Mouse (Mus musculus): ENCODE measurements around the gene Lctl. TPM values are rescaled to one million over a fixed set of nuclear protein-coding genes. Genes with fewer than 3 reads are reported as not detected.

The Lctl gene
- total and polyA plus RNA-seq, 3 experiments = 0.21 to 0.38 TPM; not detected in 1

DNA sequence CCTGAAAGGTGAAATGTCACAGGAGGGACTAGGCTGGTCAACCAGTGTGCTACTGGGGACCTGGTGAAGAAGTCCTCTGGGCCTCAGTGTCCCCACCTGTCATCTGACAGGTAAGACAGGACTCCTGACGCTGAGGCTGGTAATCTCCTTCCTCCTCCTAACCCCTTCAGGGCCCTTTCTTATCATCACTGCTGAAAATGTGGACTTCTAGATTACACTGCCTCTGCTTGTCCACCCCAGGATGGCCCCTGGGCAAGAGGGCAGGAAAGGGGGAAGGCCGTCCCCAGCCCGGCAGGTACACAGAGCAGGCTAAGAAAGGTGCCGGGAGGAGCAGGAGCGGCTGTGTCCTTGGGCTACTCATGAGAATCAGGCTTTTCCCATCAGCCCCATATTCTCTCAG is 46.3 kb upstream of the Lctl start:
- no peak overlapping the region for H3K4me2 ChIP-seq (ENCODE audit: insufficient read depth, low read depth, poor library complexity, severe bottlenecking)
- H3K9ac ChIP-seq (ENCODE audit: insufficient read depth, low read depth) = no peak overlapping the region

DNA sequence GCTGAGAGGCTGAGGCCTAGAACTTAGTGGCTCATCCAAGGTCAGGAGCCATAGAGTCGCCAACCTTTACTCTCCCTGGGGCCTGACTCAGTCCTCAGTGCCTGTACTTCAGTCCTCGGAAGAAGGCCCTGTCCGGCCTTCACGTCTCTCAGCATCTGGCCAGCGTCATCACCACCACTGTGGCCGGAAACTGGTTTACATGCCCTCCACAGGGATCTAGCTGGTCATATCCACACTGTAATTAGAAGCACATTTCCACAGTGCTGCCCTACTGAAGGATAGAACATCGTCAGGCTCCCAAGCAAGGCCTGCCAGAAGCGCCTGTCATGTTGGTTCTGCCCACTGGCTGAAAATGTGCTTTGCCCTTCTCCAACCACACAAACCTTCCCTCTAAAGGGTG is 42.1 kb upstream of the Lctl start:
- no peaks in the 10 kb centered on the region for H3K27me3 ChIP-seq (replicated peaks)
- H3K79me2 ChIP-seq (replicated peaks; ENCODE audit: control insufficient read depth, extremely low read depth, insufficient read depth, poor library complexity, severe bottlenecking) = no peaks in the 10 kb centered on the region
- DNase-seq (ENCODE audit: extremely low read depth) = no peak
- H3K27ac ChIP-seq (ENCODE audit: insufficient read depth, low read depth) = no peak overlapping the region
- dilution Hi-C loops (cut with MboI; ENCODE audit: extremely low pct_ligation_motif_present, extremely low pct_unique_long_range_greater_than_20kb, low sequenced_read_pairs) (no loop called here), in situ Hi-C loops (cut with MboI; ENCODE audit: low pct_ligation_motif_present, low pct_unique_long_range_greater_than_20kb, low sequenced_read_pairs) (no loop called here)
- no peaks in the 10 kb centered on the region for H3K9me3 ChIP-seq (replicated peaks; ENCODE audit: low read length)
- H3K4me1 ChIP-seq (ENCODE audit: control insufficient read depth in 1 of 2, insufficient read depth in 2 of 2) = no peaks in the 10 kb centered on the region; a peak in 1 of 4 replicates
- TF ChIP-seq CTCF (conservative IDR thresholded peaks at IDR 0.05 in 1 of 2, IDR thresholded peaks at IDR 0.05 in 1 of 2; ENCODE audit: low read depth in 2 of 2, low read length in 2 of 2) = no peak
- no peak for TF ChIP-seq ZNF384 (IDR thresholded peaks at IDR 0.05; ENCODE audit: low read depth, low read length)
- no peak for TF ChIP-seq HCFC1 (IDR thresholded peaks at IDR 0.05; ENCODE audit: low read depth, low read length)
- no peak for TF ChIP-seq SIN3A (IDR thresholded peaks at IDR 0.05; ENCODE audit: low read length)
- no peak for TF ChIP-seq TBP (conservative IDR thresholded peaks at IDR 0.05; ENCODE audit: low read depth, low read length)
- no peak for TF ChIP-seq USF2 (conservative IDR thresholded peaks at IDR 0.05; ENCODE audit: low read depth, low read length)
- no peak for TF ChIP-seq ELF1 (IDR thresholded peaks at IDR 0.05; ENCODE audit: low read depth, low read length)
- no peak for TF ChIP-seq GABPA (IDR thresholded peaks at IDR 0.05; ENCODE audit: insufficient replicate concordance, low read depth, low read length)
- no peak for TF ChIP-seq UBTF (IDR thresholded peaks at IDR 0.05; ENCODE audit: low read depth, low read length)
- TF ChIP-seq BHLHE40 (IDR thresholded peaks at IDR 0.05; ENCODE audit: low read depth, low read length) = no peak
- no peak for TF ChIP-seq USF1 (IDR thresholded peaks at IDR 0.05; ENCODE audit: low read depth, low read length)
- TF ChIP-seq MYC (IDR thresholded peaks at IDR 0.05; ENCODE audit: low read depth, low read length) = no peak
- no peak for TF ChIP-seq POLR2A (IDR thresholded peaks at IDR 0.05; ENCODE audit: low read depth, low read length)
- TF ChIP-seq ZMIZ1 (IDR thresholded peaks at IDR 0.05; ENCODE audit: low read depth, low read length) = no peak
- TF ChIP-seq ETS1 (conservative IDR thresholded peaks at IDR 0.05; ENCODE audit: low read depth, low read length) = no peak
- TF ChIP-seq MAX (IDR thresholded peaks at IDR 0.05; ENCODE audit: low read length) = no peak
- TF ChIP-seq MEF2A (IDR thresholded peaks at IDR 0.05; ENCODE audit: borderline replicate concordance, low read depth, low read length) = no peak
- H3K4me2 ChIP-seq (ENCODE audit: insufficient read depth, low read depth, poor library complexity, severe bottlenecking) = no peak overlapping the region
- no peak overlapping the region for H3K9ac ChIP-seq (ENCODE audit: insufficient read depth, low read depth)
- H3K36me3 ChIP-seq (replicated peaks in 1 of 2; ENCODE audit: control insufficient read depth in 1 of 2, insufficient read depth in 1 of 2, low read length in 1 of 2) = no peaks in the 10 kb centered on the region
- H3K4me3 ChIP-seq (replicated peaks in 1 of 3; ENCODE audit: low read depth in 2 of 3, low read length in 2 of 3, poor library complexity in 1 of 3) = no peak overlapping the region

More for the DNA sequence above, 46.3 kb upstream of the Lctl start:
- Histone ChIP-seq H3K36me3 (replicated peaks in 1 of 2; ENCODE audit: control insufficient read depth in 1 of 2, insufficient read depth in 1 of 2, low read length in 1 of 2) (no peaks in the 10 kb centered on the region), H3K4me3 (replicated peaks in 1 of 3; ENCODE audit: low read depth in 2 of 3, low read length in 2 of 3, poor library complexity in 1 of 3) (no peak overlapping the region), H3K27me3 (replicated peaks) (peaks cover 17% of the 10 kb centered on the region), H3K9me3 (replicated peaks; ENCODE audit: low read length) (no peaks in the 10 kb centered on the region), H3K27ac (ENCODE audit: insufficient read depth, low read depth) (no peak overlapping the region), H3K4me1 (ENCODE audit: control insufficient read depth in 1 of 2, insufficient read depth in 2 of 2) (peaks cover 0 to 6% of the 10 kb centered on the region in 2 experiments; a peak in 1 of 4 replicates), H3K79me2 (replicated peaks; ENCODE audit: control insufficient read depth, extremely low read depth, insufficient read depth, poor library complexity, severe bottlenecking) (no peaks in the 10 kb centered on the region)
- in situ Hi-C loops (cut with MboI; ENCODE audit: low pct_ligation_motif_present, low pct_unique_long_range_greater_than_20kb, low sequenced_read_pairs) (no loop called here), dilution Hi-C loops (cut with MboI; ENCODE audit: extremely low pct_ligation_motif_present, extremely low pct_unique_long_range_greater_than_20kb, low sequenced_read_pairs) (no loop called here)
- TF ChIP-seq NRF1 (IDR thresholded peaks at IDR 0.05; ENCODE audit: low read depth, low read length) (no peak), SIN3A (IDR thresholded peaks at IDR 0.05; ENCODE audit: low read length) (no peak), ZC3H11A (IDR thresholded peaks at IDR 0.05; ENCODE audit: low read depth, low read length) (no peak), POLR2AphosphoS2 (IDR thresholded peaks at IDR 0.05; ENCODE audit: low read depth, low read length) (no peak), RCOR1 (conservative IDR thresholded peaks at IDR 0.05; ENCODE audit: low read depth, low read length) (no peak), BHLHE40 (IDR thresholded peaks at IDR 0.05; ENCODE audit: low read depth, low read length) (no peak), CHD2 (IDR thresholded peaks at IDR 0.05; ENCODE audit: low read length) (no peak), ZNF384 (IDR thresholded peaks at IDR 0.05; ENCODE audit: low read depth, low read length) (no peak), MAFK (IDR thresholded peaks at IDR 0.05; ENCODE audit: insufficient replicate concordance, low read length) (no peak), POLR2A (IDR thresholded peaks at IDR 0.05; ENCODE audit: low read depth, low read length) (no peak), MAZ (IDR thresholded peaks at IDR 0.05; ENCODE audit: low read depth, low read length) (no peak), USF2 (conservative IDR thresholded peaks at IDR 0.05; ENCODE audit: low read depth, low read length) (no peak), ZMIZ1 (IDR thresholded peaks at IDR 0.05; ENCODE audit: low read depth, low read length) (no peak), PAX5 (IDR thresholded peaks at IDR 0.05; ENCODE audit: low read length) (no peak)
- no peak for DNase-seq (ENCODE audit: extremely low read depth)
